Mouse (Mus musculus) kidney, embryonic 14.5 days (tissue): ENCODE measurements around the gene Flrt2. TPM values are rescaled to one million over a fixed set of nuclear protein-coding genes. Genes with fewer than 3 reads are reported as not detected.

Experiments used
- ATAC-seq: fragments of 200-750 bp; cut with Nextera tagmentation; 2 replicates; pipeline ENCODE4 v1.8.0; 2017; ENCODE audit warnings: moderate number of reproducible peaks, mild to moderate bottlenecking, moderate TSS enrichment, moderate library complexity; ENCODE audit not compliant: low FRiP score, low TSS enrichment
- H3K27ac ChIP-seq: fragments of 300-500 bp; sonication (generic); 2 replicates; pipeline ENCODE4 v1.5.1; 2014; ENCODE audit warnings: low read depth, mild to moderate bottlenecking, low read length, moderate library complexity, mixed read lengths
- H3K27me3 ChIP-seq: fragments of 300-500 bp; sonication (generic); 2 replicates; pipeline ENCODE4 v1.6.1; 2014; ENCODE audit warnings: mild to moderate bottlenecking, low read length; ENCODE audit not compliant: control insufficient read depth, insufficient read depth
- H3K36me3 ChIP-seq: fragments of 300-500 bp; sonication (generic); 2 replicates; pipeline ENCODE4 v1.6.1; 2014; ENCODE audit warnings: low read length, mixed read lengths; ENCODE audit not compliant: control insufficient read depth, insufficient read depth
- H3K4me1 ChIP-seq: fragments of 300-500 bp; sonication (generic); 2 replicates; pipeline ENCODE4 v1.6.1; 2014; ENCODE audit warnings: low read length, mixed read lengths; ENCODE audit not compliant: control insufficient read depth, insufficient read depth
- H3K4me2 ChIP-seq: fragments of 300-500 bp; sonication (generic); replicated peaks from 2 replicates; pipeline ENCODE4 v1.6.1; 2014; ENCODE audit warnings: low read depth, mild to moderate bottlenecking, low read length
- H3K4me3 ChIP-seq: fragments of 300-500 bp; sonication (generic); 2 replicates; pipeline ENCODE4 v1.5.1; 2014; ENCODE audit warnings: mild to moderate bottlenecking, low read length
- H3K9ac ChIP-seq: fragments of 300-500 bp; sonication (generic); 2 replicates; pipeline ENCODE4 v1.6.1; 2014; ENCODE audit warnings: low read depth, mild to moderate bottlenecking, low read length, moderate library complexity
- H3K9me3 ChIP-seq: fragments of 300-500 bp; sonication (generic); 2 replicates; pipeline ENCODE4 v1.6.1; 2016; ENCODE audit warnings: low read length; ENCODE audit not compliant: control insufficient read depth
- WGBS: fragments of 180-500 bp; shearing (Covaris S2); extraction: QIAGEN DNeasy Blood & Tissue Kit; methylation state at CpG from one replicate; pipeline ENCODE4 v1.1.7; 2014; 5-methylcytosine and 5-hydroxymethylcytosine counted together
- polyA plus RNA-seq: library from polyadenylated mRNA; unstranded; fragments of >200 nt; fragmentation: Nextera tagmentation; extraction: Ambion mirVana; gene quantifications from 2 replicates; pipeline ENCODE4 v1.2.1, GENCODE M21; 2014

Gene Flrt2
- polyA plus RNA-seq, 1 experiment from 2014 or later: 45.3 TPM

DNA sequence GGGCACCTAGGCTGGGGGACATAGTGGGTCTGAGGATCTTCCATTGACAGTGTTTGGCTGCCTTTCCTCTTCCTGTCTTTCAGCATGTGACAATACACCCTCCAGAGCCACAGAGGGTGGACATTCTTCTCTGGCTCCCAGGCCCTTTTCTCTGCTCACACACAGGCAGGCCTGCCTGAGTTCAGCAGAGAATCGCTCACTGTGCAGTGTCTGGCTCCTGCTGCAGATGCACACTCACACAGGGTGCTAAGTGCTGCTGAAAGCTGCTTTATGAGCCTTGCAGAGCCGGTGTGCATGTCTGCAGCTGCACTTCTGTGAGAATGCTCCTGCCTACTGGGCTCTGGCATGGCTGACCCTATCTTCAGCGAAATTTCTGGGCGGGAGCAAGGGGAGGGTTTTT, 52.3 kb downstream of the Flrt2 start:
- Histone ChIP-seq H3K4me1 (0 out of 2 replicates have a peak, but pooled peaks cover 6% of the 10 kb centered on the region), H3K4me3 (no peak overlapping the region), H3K27ac (no peak overlapping the region), H3K27me3 (no peaks in the 10 kb centered on the region), H3K36me3 (no peaks in the 10 kb centered on the region), H3K9me3 (no peaks in the 10 kb centered on the region), H3K9ac (0 out of 2 replicates have a peak overlapping the region, but pooled peaks have one; percentile 9), H3K4me2 (no peak overlapping the region)
- WGBS: 38% methylated on average over 4 of the region's 4 CpGs
- peak; percentile 77 for ATAC-seq

DNA sequence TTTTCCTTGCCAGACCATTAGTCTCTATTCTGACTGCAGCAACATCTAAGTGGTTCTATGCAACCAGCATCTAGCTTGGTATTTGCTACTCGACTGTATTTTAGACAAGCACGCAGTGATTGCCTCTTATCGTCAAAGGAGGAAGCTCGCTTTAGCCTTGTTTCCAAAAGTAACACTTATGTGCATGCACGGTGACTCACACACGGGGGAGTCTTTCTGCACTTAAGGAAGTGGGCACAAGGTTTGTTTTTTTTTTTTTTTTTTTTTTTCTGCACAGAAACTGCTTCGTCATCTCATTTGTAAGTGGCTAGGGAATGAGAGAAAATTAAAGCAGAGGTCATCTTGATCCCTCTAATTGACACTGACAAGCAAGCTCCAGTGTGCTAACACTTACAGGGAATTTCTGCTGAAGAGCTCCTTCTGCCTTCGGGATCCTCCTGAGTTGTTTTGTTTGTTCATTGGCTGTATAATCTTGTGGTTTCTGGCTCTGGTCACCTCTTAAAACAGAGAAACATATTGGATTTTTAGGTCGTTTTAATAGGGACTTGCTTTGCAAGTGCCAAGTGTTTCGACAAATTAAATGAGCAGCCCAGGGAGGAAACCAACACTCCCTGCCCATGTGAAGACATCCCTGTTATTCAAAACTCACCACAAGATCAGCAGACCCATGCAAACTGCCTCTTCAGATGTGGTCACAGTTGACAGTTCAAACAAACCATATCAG, 55.0 kb downstream of the Flrt2 start:
- H3K4me2 ChIP-seq: no peak overlapping the region
- no peaks in the 10 kb centered on the region for H3K9me3 ChIP-seq
- H3K9ac ChIP-seq: no peak overlapping the region
- WGBS: 30% methylated on average over 10 of the region's 10 CpGs
- H3K36me3 ChIP-seq: no peaks in the 10 kb centered on the region
- H3K4me1 ChIP-seq: 0 out of 2 replicates have a peak, but pooled peaks cover 3% of the 10 kb centered on the region
- no peak for ATAC-seq
- no peak overlapping the region for H3K27ac ChIP-seq
- H3K4me3 ChIP-seq: no peak overlapping the region
- no peaks in the 10 kb centered on the region for H3K27me3 ChIP-seq

DNA sequence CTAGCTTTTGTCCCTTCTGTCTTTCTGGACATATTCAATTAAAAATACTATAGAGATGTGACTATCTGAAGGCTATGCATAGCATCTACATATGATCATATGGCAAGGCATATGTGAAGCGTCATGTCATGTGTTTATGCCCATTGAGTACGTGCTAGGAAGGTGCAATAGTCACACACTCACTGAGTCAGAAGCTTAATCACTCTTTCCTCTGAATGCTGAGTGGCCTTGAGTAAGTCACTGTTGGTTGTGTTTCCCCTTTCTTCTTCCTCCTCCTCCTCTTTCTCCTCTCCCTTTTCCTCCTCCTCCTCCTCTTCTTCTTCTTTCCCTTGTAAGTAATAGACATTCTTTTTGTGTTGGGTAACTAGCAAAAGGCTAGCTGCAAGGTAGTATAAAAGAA, 56.7 kb downstream of the Flrt2 start:
- Histone ChIP-seq H3K36me3 (no peaks in the 10 kb centered on the region), H3K9ac (no peak overlapping the region), H3K4me1 (0 out of 2 replicates have a peak, but pooled peaks cover 3% of the 10 kb centered on the region), H3K27ac (no peak overlapping the region), H3K9me3 (no peaks in the 10 kb centered on the region), H3K27me3 (no peaks in the 10 kb centered on the region), H3K4me3 (no peak overlapping the region), H3K4me2 (no peak overlapping the region)
- 89% methylated on average over 2 of the region's 2 CpGs for WGBS
- no peak for ATAC-seq

DNA sequence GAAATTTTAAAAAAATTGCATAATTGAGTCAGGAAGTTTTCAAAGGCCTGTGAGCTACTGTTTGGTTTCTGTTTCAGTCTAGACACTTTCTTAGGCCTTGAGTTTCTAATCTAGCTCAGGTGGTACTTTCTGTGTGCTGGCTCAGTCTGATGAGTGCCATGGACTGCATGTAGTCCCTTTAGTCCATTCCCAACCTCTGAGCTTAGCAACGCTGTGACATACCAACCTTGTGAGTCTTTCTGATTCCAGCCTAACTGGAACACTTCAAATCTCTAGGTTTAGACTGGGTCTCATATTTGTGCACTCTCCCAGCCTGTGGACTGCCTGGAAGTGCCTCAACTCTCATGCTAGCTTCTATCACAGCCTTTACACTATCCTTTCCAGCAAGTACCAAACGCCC, 57.2 kb downstream of the Flrt2 start:
- no peak for ATAC-seq
- no peaks in the 10 kb centered on the region for H3K36me3 ChIP-seq
- no peak overlapping the region for H3K27ac ChIP-seq
- H3K4me3 ChIP-seq: no peak overlapping the region
- no peak overlapping the region for H3K9ac ChIP-seq
- H3K4me1 ChIP-seq: 0 out of 2 replicates have a peak, but pooled peaks cover 3% of the 10 kb centered on the region
- WGBS: 96% methylated on average over 2 of the region's 2 CpGs
- no peaks in the 10 kb centered on the region for H3K27me3 ChIP-seq
- no peaks in the 10 kb centered on the region for H3K9me3 ChIP-seq
- H3K4me2 ChIP-seq: no peak overlapping the region

DNA sequence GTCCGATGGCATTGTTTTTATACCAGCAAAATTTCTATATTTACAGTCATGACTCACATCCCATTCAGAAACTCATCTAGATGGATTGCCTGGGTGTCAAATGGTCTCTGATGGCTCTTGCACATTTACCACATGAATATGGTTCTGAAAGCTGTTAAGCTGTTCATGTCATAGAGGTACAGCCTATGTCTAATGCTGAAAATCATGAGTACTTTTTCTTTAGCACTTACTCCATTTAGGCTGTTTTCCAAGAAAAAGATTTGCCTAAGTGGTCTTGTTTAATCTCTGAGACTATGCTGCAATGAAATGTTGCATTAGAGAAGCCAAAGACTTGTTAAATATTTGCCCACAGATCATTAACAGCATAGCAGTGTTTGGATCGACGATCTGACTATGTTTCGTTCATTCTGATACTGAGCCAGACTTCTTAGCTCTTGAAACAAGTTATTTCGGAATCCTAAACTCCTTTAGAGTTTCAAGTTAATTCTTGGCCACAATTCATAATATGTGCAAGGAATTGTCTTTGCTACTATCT, 67.3 kb downstream of the Flrt2 start:
- Histone ChIP-seq H3K27me3 (no peaks in the 10 kb centered on the region), H3K4me2 (no peak overlapping the region), H3K4me3 (no peak overlapping the region), H3K4me1 (no peaks in the 10 kb centered on the region), H3K9ac (no peak overlapping the region), H3K27ac (no peak overlapping the region), H3K36me3 (no peaks in the 10 kb centered on the region), H3K9me3 (no peaks in the 10 kb centered on the region)
- ATAC-seq: no peak
- 95% methylated on average over 5 of the region's 5 CpGs for WGBS

DNA sequence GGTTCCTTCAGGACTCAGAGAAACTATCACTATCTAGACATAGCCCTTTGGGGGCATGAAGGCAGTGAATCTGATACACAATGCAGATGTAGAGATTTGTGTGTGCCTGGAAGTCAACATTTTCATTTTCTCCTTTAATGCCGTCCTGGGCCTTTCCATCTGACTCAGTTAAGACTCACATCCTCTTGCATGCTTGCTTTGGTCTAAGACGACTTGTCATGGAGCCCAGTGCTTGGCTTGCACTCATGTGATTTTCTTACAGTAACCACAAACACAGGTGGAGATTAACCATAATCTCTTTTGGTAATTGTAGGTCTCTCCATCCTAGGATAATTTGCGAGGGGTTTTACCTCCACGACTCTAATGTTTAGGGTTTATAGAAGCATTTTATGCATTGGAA, 73.2 kb downstream of the Flrt2 start:
- no peak for ATAC-seq
- no peaks in the 10 kb centered on the region for H3K36me3 ChIP-seq
- no peak overlapping the region for H3K4me2 ChIP-seq
- H3K27ac ChIP-seq: no peak overlapping the region
- no peaks in the 10 kb centered on the region for H3K9me3 ChIP-seq
- H3K4me3 ChIP-seq: no peak overlapping the region
- no peaks in the 10 kb centered on the region for H3K4me1 ChIP-seq
- H3K27me3 ChIP-seq: no peaks in the 10 kb centered on the region
- no peak overlapping the region for H3K9ac ChIP-seq
- WGBS: 91% methylated on average over 4 of the region's 4 CpGs

DNA sequence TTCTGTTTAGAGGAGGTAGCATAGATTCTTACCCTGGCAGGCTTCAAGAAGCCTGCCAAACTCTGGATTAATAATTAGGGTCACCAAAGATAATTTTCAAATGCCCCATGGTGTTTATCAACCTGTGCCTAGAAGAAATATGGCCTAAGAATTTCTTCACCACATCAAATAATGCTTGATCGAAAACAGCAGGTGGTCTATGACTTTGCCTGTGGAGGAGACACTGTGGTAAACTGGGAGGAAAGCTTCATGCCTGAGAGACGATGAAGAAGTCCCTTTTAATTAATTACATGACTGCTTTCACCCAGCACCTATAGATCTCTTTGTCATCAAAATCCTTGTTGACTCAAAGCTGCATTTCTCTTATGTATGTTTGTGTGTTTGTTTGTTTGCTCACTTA, 77.0 kb downstream of the Flrt2 start:
- no peak overlapping the region for H3K9ac ChIP-seq

DNA sequence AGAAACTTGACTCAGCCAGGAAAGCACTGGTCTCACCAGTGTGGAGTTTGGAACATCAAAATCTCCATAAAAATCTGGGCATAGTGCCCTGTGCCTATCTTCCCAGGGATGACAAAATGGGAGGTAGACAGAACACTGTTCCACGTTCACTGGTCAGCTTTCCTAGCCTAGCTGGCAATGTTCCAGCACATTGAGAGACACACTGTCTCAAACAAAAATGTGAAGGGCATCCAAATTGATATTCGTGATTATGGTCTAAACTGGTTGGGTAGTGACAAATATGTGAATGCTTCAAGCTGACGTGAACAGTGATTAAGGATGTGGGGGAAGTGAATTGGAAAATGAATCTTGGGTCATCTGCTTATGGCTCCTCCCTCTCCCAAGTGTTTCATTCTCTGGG, 78.2 kb downstream of the Flrt2 start:
- Histone ChIP-seq H3K36me3 (no peaks in the 10 kb centered on the region), H3K27me3 (no peaks in the 10 kb centered on the region), H3K27ac (no peak overlapping the region), H3K4me3 (no peak overlapping the region), H3K9me3 (no peaks in the 10 kb centered on the region), H3K4me2 (no peak overlapping the region), H3K4me1 (no peaks in the 10 kb centered on the region), H3K9ac (no peak overlapping the region)
- WGBS: 73% methylated on average over 3 of the region's 3 CpGs
- no peak; the same call in 1 of the 2 replicates for ATAC-seq

More for the DNA sequence above, 77.0 kb downstream of the Flrt2 start:
- no peak overlapping the region for H3K4me3 ChIP-seq
- no peaks in the 10 kb centered on the region for H3K27me3 ChIP-seq
- H3K27ac ChIP-seq: no peak overlapping the region
- no peak overlapping the region for H3K4me2 ChIP-seq
- 74% methylated on average over 2 of the region's 2 CpGs for WGBS
- H3K4me1 ChIP-seq: no peaks in the 10 kb centered on the region
- H3K9me3 ChIP-seq: no peaks in the 10 kb centered on the region
- ATAC-seq: no peak
- no peaks in the 10 kb centered on the region for H3K36me3 ChIP-seq

DNA sequence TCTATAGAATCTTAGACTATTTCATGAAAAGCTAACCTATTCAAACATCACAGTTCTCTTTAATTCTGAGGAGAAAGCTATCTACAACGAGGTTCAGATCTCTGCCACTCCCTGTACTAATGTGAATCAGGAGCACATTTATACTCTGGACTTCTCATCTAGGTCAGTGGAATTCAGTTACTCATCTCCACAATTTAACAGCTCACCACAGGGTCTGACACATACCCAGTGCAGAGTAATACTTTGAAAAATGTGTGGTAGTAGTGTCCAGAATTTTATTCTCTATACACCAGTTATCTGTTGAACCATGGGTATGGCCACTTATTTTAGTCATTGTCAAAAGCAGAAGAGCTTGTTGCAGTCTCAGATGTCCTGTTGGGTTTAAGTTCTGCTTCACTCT, 98.1 kb downstream of the Flrt2 start:
- no peaks in the 10 kb centered on the region for H3K27me3 ChIP-seq
- H3K4me1 ChIP-seq: no peaks in the 10 kb centered on the region
- WGBS: 76% methylated on average over 1 of the region's 1 CpGs
- no peak overlapping the region for H3K9ac ChIP-seq
- no peak overlapping the region for H3K4me2 ChIP-seq
- H3K36me3 ChIP-seq: no peaks in the 10 kb centered on the region
- H3K9me3 ChIP-seq: no peaks in the 10 kb centered on the region
- H3K27ac ChIP-seq: no peak overlapping the region
- ATAC-seq: no peak
- no peak overlapping the region for H3K4me3 ChIP-seq
